Mouse (Mus musculus) forebrain, postnatal 0 days (tissue): ENCODE data around the gene Wwc2. TPM values are rescaled to one million over a fixed set of nuclear protein-coding genes. Genes with fewer than 3 reads are reported as not detected.

ENCODE experiments used
- ATAC-seq: fragments of 200-750 bp; cut with Nextera tagmentation; 2 replicates; pipeline ENCODE4 v1.8.0; 2017; ENCODE audit warnings: mild to moderate bottlenecking, moderate library complexity
- DNase-seq: peaks from one replicate; pipeline ENCODE4 v3.0.0-alpha.2; 2015
- H3K27ac ChIP-seq: fragments of 300-500 bp; sonication (generic); 2 replicates; pipeline ENCODE4 v1.5.1; 2014; ENCODE audit warnings: low read depth, mild to moderate bottlenecking, antibody characterized with exemption, low read length, moderate library complexity, mixed read lengths
- H3K27me3 ChIP-seq: fragments of 300-500 bp; sonication (generic); 2 replicates; pipeline ENCODE4 v1.6.1; 2014; ENCODE audit warnings: mild to moderate bottlenecking, low read length, mixed read lengths; ENCODE audit not compliant: insufficient read depth
- H3K36me3 ChIP-seq: fragments of 300-500 bp; sonication (generic); 2 replicates; pipeline ENCODE4 v1.6.1; 2014; ENCODE audit warnings: mild to moderate bottlenecking, moderate library complexity; ENCODE audit not compliant: insufficient read depth
- H3K4me1 ChIP-seq: fragments of 300-500 bp; sonication (generic); 2 replicates; pipeline ENCODE4 v1.6.1; 2014; ENCODE audit warnings: antibody characterized with exemption; ENCODE audit not compliant: insufficient read depth
- H3K4me2 ChIP-seq: fragments of 300-500 bp; sonication (generic); 2 replicates; pipeline ENCODE4 v1.6.1; 2014; ENCODE audit warnings: low read depth, mild to moderate bottlenecking, moderate library complexity
- H3K4me3 ChIP-seq: fragments of 300-500 bp; sonication (generic); 2 replicates; pipeline ENCODE4 v1.5.1; 2014; ENCODE audit warnings: low read depth, low read length, mixed read lengths
- H3K9ac ChIP-seq: fragments of 300-500 bp; sonication (generic); 2 replicates; pipeline ENCODE4 v1.6.1; 2014; ENCODE audit warnings: mild to moderate bottlenecking
- H3K9me3 ChIP-seq: fragments of 300-500 bp; sonication (generic); 2 replicates; pipeline ENCODE4 v1.6.1; 2016; ENCODE audit warnings: low read length
- CTCF ChIP-seq: sonication (generic); IDR thresholded peaks from 2 replicates; pipeline ENCODE4 v1.5.1; 2016; ENCODE audit warnings: antibody characterized with exemption, control low read depth, low read depth
- WGBS: fragments of 180-500 bp; shearing (Covaris S2); extraction: QIAGEN DNeasy Blood & Tissue Kit; methylation state at CpG from one replicate; pipeline ENCODE4 v1.1.7; 2014; 5-methylcytosine and 5-hydroxymethylcytosine counted together
- polyA plus RNA-seq: library from polyadenylated mRNA; unstranded; fragments of >200 nt; fragmentation: Nextera tagmentation; extraction: Ambion mirVana; gene quantifications from 2 replicates; pipeline ENCODE4 v1.2.1, GENCODE M21; 2015
- total RNA-seq: library from RNA; depleted of rRNA; stranded (reverse); fragments of >200 nt; gene quantifications from 2 replicates; pipeline ENCODE4 v1.2.3, GENCODE M21; 2014

Wwc2 gene
- total and polyA plus RNA-seq, 2 experiments from 2014 or later, result 4.7 to 8.4 TPM

DNA sequence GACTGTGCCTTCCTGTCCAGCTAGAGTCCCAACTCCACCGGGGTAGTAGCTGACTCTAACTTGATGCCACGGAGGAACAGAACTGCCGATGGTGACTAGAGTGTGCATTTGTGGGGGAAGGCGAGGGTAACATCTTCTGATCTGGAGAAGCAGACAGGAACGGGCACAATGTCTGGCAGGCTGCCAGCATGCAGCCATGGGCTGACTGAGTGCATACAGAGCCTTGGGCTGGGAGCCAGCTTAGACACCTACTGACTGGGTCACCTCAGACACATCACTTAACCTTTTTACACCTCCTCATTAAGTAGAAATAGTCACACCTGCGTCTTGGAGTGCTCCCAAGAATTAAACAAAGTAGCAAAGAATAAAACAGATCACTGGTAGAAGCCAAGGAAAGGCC lies 28.7 kb downstream of the Wwc2 start:
- no peaks in the 10 kb centered on the region for H3K36me3 ChIP-seq
- no peak overlapping the region for H3K4me3 ChIP-seq
- H3K27ac ChIP-seq, result no peak overlapping the region
- ATAC-seq, result no peak
- 43% methylated on average over 6 of the region's 6 CpGs for WGBS
- no peak for DNase-seq
- TF ChIP-seq CTCF, result no peak
- no peak overlapping the region for H3K9ac ChIP-seq
- no peaks in the 10 kb centered on the region for H3K9me3 ChIP-seq
- no peak overlapping the region for H3K4me2 ChIP-seq
- H3K27me3 ChIP-seq, result no peaks in the 10 kb centered on the region
- no peaks in the 10 kb centered on the region for H3K4me1 ChIP-seq

GRCm38 (mm10) chr8:47957560-47957959 lies 33.2 kb downstream of the Wwc2 start:
- no peak for TF ChIP-seq CTCF

DNA sequence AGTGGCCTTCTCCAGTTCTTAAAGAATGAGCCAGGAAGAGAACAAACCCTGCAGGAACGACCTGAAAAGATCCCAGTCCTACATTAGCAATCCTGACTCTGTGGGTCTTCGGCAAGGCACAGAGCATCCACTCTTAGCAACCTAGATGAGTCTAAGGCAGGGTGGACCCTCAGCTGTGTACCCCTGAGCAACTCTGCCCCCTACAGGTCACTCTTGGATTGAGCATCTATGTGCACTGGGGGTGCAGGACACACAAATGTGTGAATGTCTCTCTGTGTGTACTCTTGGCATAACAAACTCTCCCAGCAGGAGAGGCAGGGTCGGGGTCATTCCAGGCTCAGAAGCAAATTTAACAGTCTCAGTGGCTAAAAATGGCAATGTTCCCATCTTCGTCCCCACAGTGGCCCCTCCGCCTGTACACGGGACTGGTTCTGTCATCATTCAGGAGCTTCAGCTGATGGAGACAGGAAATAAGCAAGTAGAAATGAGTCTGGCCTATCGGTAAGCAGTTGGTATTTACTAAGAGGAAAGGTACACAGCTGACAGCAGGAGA lies 39.3 kb downstream of the Wwc2 start:
- H3K36me3 ChIP-seq, result no peaks in the 10 kb centered on the region
- H3K9me3 ChIP-seq, result no peaks in the 10 kb centered on the region

More at GRCm38 (mm10) chr8:47957560-47957959, 33.2 kb downstream of the Wwc2 start:
- no peaks in the 10 kb centered on the region for H3K36me3 ChIP-seq
- H3K4me2 ChIP-seq, result no peak overlapping the region
- no peaks in the 10 kb centered on the region for H3K4me1 ChIP-seq
- WGBS, result 94% methylated on average over 4 of the region's 4 CpGs
- DNase-seq (no peak), ATAC-seq (no peak)
- no peak overlapping the region for H3K4me3 ChIP-seq
- H3K9me3 ChIP-seq, result no peaks in the 10 kb centered on the region
- H3K27me3 ChIP-seq, result no peaks in the 10 kb centered on the region
- H3K9ac ChIP-seq, result no peak overlapping the region
- H3K27ac ChIP-seq, result no peak overlapping the region

GRCm38 (mm10) chr8:47948836-47949235 lies 41.9 kb downstream of the Wwc2 start:
- no peak overlapping the region for H3K27ac ChIP-seq
- H3K9me3 ChIP-seq, result no peaks in the 10 kb centered on the region
- H3K4me1 ChIP-seq, result no peaks in the 10 kb centered on the region
- H3K9ac ChIP-seq, result no peak overlapping the region
- ATAC-seq, result no peak
- H3K4me3 ChIP-seq, result no peak overlapping the region
- H3K4me2 ChIP-seq, result no peak overlapping the region
- no peak for DNase-seq
- WGBS, result 82% methylated on average over 4 of the region's 4 CpGs
- H3K27me3 ChIP-seq, result no peaks in the 10 kb centered on the region
- no peak for TF ChIP-seq CTCF
- H3K36me3 ChIP-seq, result no peaks in the 10 kb centered on the region

More for the DNA sequence above, 39.3 kb downstream of the Wwc2 start:
- 75% methylated on average over 7 of the region's 7 CpGs for WGBS
- no peak overlapping the region for H3K27ac ChIP-seq
- H3K9ac ChIP-seq, result no peak overlapping the region
- TF ChIP-seq CTCF, result peak; percentile 53
- no peaks in the 10 kb centered on the region for H3K27me3 ChIP-seq
- H3K4me3 ChIP-seq, result no peak overlapping the region
- ATAC-seq (no peak; the same call in 1 of the 2 replicates), DNase-seq (no peak)
- H3K4me2 ChIP-seq, result no peak overlapping the region
- no peaks in the 10 kb centered on the region for H3K4me1 ChIP-seq

DNA sequence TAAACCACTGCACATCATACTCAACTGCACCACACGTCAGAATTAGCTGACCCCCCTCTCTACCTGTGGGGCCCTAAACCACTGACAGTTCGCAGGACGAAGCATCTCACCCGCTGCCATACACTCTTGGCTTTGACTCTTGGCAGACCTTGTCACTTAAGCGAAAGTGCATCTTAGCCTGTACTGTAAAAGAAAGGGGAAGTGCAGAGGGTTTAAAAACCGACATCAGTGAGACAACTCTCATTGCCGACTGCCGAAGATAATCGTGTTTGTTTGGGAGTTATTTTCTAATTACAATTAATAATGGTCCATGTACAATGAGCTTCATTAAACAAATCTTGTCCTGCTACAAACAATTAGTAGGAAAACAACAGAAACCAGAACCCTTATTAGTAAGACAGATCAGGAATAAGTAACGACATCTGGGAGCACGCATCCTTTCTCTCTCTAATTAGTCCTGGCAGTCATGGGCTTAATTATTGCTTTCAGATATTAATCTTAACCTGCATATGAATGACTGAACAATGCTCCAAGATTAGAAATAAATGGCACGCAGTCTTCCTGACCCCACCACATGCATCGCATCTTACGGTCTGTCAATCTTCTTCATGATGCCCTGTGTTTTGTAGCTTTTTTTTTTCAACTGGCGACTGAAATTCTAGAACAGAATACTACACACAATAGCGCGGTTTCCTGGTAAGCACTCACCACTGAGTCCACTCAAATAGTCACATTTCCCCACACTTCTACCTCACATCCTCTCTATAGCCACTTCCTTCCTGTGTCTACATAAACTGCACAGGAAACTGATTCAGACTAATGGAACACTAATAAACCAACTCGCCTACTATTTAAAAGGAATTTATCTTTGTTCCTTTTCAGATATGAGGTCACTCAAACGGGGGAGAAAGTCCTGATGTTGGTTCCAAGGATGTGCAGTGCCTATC lies 42.8 kb downstream of the Wwc2 start:
- DNase-seq, result no peak

GRCm38 (mm10) chr8:47943049-47943448 lies 47.7 kb downstream of the Wwc2 start:
- ATAC-seq (no peak), DNase-seq (no peak)
- Histone ChIP-seq H3K4me1 (no peaks in the 10 kb centered on the region), H3K4me2 (no peak overlapping the region), H3K27ac (no peak overlapping the region), H3K9ac (no peak overlapping the region), H3K27me3 (no peaks in the 10 kb centered on the region), H3K4me3 (no peak overlapping the region), H3K36me3 (no peaks in the 10 kb centered on the region), H3K9me3 (no peaks in the 10 kb centered on the region)
- 70% methylated on average over 10 of the region's 10 CpGs for WGBS
- TF ChIP-seq CTCF, result 0 out of 2 replicates have a peak, but pooled peaks have one; percentile 21

More for the DNA sequence above, 42.8 kb downstream of the Wwc2 start:
- Histone ChIP-seq H3K4me2 (no peak overlapping the region), H3K4me1 (no peaks in the 10 kb centered on the region), H3K9ac (no peak overlapping the region), H3K4me3 (no peak overlapping the region), H3K9me3 (no peaks in the 10 kb centered on the region), H3K36me3 (no peaks in the 10 kb centered on the region), H3K27me3 (no peaks in the 10 kb centered on the region), H3K27ac (no peak overlapping the region)
- WGBS, result 37% methylated on average over 19 of the region's 19 CpGs
- TF ChIP-seq CTCF, result no peak
- ATAC-seq, result no peak; the same call in 1 of the 2 replicates

DNA sequence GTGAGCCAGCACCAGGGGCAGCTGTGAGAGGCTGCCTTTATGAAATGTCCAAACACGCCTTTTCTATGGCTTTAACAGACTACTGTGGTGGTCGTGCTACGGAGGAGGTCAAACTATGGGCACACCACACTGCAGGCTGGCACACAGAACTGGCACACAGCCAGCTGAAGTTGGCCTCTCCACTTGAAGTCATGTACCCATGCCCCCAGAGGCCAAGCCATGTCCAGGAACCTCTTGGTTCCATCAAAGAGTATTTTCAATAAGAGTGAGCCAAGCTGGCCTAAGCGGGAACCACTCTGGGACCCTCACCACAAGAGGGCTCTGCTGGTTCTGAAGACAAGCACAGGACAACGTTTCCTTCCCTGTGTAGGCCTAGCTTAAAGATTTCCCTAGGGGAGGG lies 49.7 kb downstream of the Wwc2 start:
- TF ChIP-seq CTCF, result peak; percentile 43
- 49% methylated on average over 5 of the region's 5 CpGs for WGBS
- Histone ChIP-seq H3K27ac (no peak overlapping the region), H3K4me3 (no peak overlapping the region), H3K9ac (no peak overlapping the region), H3K4me1 (peaks cover 3% of the 10 kb centered on the region; the same call in 1 of the 2 replicates), H3K36me3 (no peaks in the 10 kb centered on the region), H3K27me3 (no peaks in the 10 kb centered on the region), H3K9me3 (no peaks in the 10 kb centered on the region), H3K4me2 (no peak overlapping the region)
- ATAC-seq (peak; percentile 16; the same call in 1 of the 2 replicates), DNase-seq (no peak)
